Mouse (Mus musculus) ES-E14 (cell line): ENCODE data around the gene Ube2q1.

Experiments
- CHD2 ChIP-seq: IDR thresholded peaks from 2 replicates; pipeline ENCODE4 v1.6.1; 2014; ENCODE audit warnings: mild to moderate bottlenecking, low read depth, low read length, inconsistent platforms
- HCFC1 ChIP-seq: IDR thresholded peaks from 2 replicates; pipeline ENCODE4 v1.6.1; 2012; ENCODE audit warnings: low read length, inconsistent platforms, borderline replicate concordance; ENCODE audit not compliant: insufficient read depth
- MAFK ChIP-seq: IDR thresholded peaks from 2 replicates; pipeline ENCODE4 v1.6.1; 2014; ENCODE audit warnings: mild to moderate bottlenecking, low read depth, low read length, inconsistent platforms; ENCODE audit not compliant: insufficient read depth
- ZC3H11A ChIP-seq: IDR thresholded peaks from 2 replicates; pipeline ENCODE4 v1.6.1; 2012; ENCODE audit warnings: low read depth, mild to moderate bottlenecking, inconsistent platforms, low read length, borderline replicate concordance
- ZNF384 ChIP-seq: IDR thresholded peaks from 2 replicates; pipeline ENCODE4 v1.6.1; 2012; ENCODE audit warnings: low read depth, low read length, inconsistent platforms

GRCm38 (mm10) chr3:89796358-89796757 is 22.9 kb downstream of the Ube2q1 start:
- TF ChIP-seq ZNF384 (no peak), HCFC1 (no peak), CHD2 (no peak), MAFK (no peak), ZC3H11A (no peak)
